ENCODE assay signal across 20 mouse cellular contexts in the genomic region with DNA sequence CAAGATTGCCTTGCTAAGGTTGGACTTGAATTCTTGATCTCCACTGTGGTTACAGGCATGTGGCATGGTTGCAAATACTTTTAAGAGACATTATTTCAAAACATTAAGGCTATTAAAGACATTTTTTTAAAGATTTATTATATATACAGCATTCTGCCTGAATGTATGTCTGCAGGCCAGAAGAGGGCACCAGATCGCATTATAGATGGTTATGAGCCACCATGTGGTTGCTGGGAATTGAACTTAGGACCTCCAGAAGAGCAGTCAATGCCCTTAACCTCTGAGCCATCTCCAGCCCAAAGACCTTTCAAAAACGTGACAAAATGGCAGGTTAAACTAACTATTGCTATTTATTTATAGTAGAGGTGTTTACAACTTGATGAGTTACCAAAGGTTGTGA. TPM values are rescaled to one million over a fixed set of nuclear protein-coding genes. Genes with fewer than 3 reads are reported as not detected.
DNase-seq lines count a peak whose midpoint lies in the region; ATAC-seq and TF ChIP-seq lines count a peak whose summit lies in the region.
"Had no signal": no experiment of that assay in that cellular context is flagged by ENCODE, and none has a peak within 500 bp of the region (broad histone marks: within the 10 kb centered on the region; RNA-seq: fewer than 3 reads in every experiment).

No protein-coding gene starts in this region.

- no peak overlapping the region for H3K27ac ChIP-seq in gastrocnemius, adult 2 months
- H3K27ac ChIP-seq in liver, embryonic 14.5 days, result no peak overlapping the region
- H3K27ac ChIP-seq in liver, embryonic 11.5 days (ENCODE audit: low read depth, low read length), result no peak overlapping the region
- H3K27ac ChIP-seq: embryonic facial prominence, embryonic 15.5 days; forebrain, embryonic 10.5 days; heart, embryonic 15.5 days; kidney, embryonic 15.5 days; limb, embryonic 12.5 days; macrophage had no signal

- H3K4me3 ChIP-seq in gastrocnemius, adult 2 months, result no peak overlapping the region
- no peak overlapping the region for H3K4me3 ChIP-seq in liver, embryonic 14.5 days (ENCODE audit: insufficient read depth in 1 of 2, low read depth in 2 of 2, low read length in 2 of 2)
- no peak overlapping the region for H3K4me3 ChIP-seq in liver, embryonic 11.5 days (ENCODE audit: low read depth, low read length)
- H3K4me3 ChIP-seq: embryonic facial prominence, embryonic 15.5 days; forebrain, embryonic 10.5 days; heart, embryonic 15.5 days; kidney, embryonic 15.5 days; limb, embryonic 12.5 days had no signal

- no peak for TF ChIP-seq EP300 in liver, embryonic 14.5 days (IDR thresholded peaks at IDR 0.05; ENCODE audit: low read depth)

- DNase-seq in gastrocnemius, adult 2 months, result no peak
- DNase-seq in gastrocnemius, postnatal 10 days, result no peak
- DNase-seq in liver, embryonic 14.5 days (ENCODE audit: low read depth in 3 of 3, low spot score in 3 of 3), result no peak
- no peak for DNase-seq in liver, embryonic 11.5 days (ENCODE audit: low spot score)
- DNase-seq in A20 (ENCODE audit: low read depth, low spot score), result peak; percentile 29
- peak; percentile 32 for DNase-seq in R1 (ENCODE audit: low read depth, low spot score)
- DNase-seq in kidney, postnatal 25 days, result no peak
- DNase-seq: adrenal gland, adult 2 months; cerebellum, adult 9-11 months; embryo, embryonic 11 days; right cerebral cortex, adult 18-20 months; thymus, adult 2 months had no signal

- no peaks in the 10 kb centered on the region for H3K9me3 ChIP-seq in liver, embryonic 14.5 days (ENCODE audit: control insufficient read depth, low read length)
- no peaks in the 10 kb centered on the region for H3K9me3 ChIP-seq in liver, embryonic 11.5 days (ENCODE audit: control insufficient read depth, low read length)
- H3K9me3 ChIP-seq: embryonic facial prominence, embryonic 15.5 days; heart, embryonic 15.5 days; kidney, embryonic 15.5 days; limb, embryonic 12.5 days had no signal

- TF ChIP-seq CTCF in gastrocnemius, adult 2 months (IDR thresholded peaks at IDR 0.05), result peak; percentile 7; the same call in 1 of the 2 replicates
- peak; percentile 37; the same call in 1 of the 2 replicates for TF ChIP-seq CTCF in liver, embryonic 14.5 days (IDR thresholded peaks at IDR 0.05; ENCODE audit: low read depth)

- peaks cover 0 to 6% of the 10 kb centered on the region in 2 experiments; a peak in 2 of 4 replicates for H3K4me1 ChIP-seq in liver, embryonic 14.5 days (replicated peaks; ENCODE audit: control insufficient read depth in 2 of 2, insufficient read depth in 2 of 2, low read length in 1 of 2)
- H3K4me1 ChIP-seq in liver, embryonic 11.5 days (replicated peaks; ENCODE audit: control insufficient read depth, insufficient read depth, low read length), result peaks cover 3% of the 10 kb centered on the region; the same call in 1 of the 2 replicates

- no peak overlapping the region for H3K9ac ChIP-seq in liver, embryonic 14.5 days (replicated peaks)
- no peak overlapping the region for H3K9ac ChIP-seq in liver, embryonic 11.5 days (ENCODE audit: low read depth, low read length)
- H3K9ac ChIP-seq: embryonic facial prominence, embryonic 15.5 days; heart, embryonic 15.5 days; kidney, embryonic 15.5 days; limb, embryonic 12.5 days had no signal

- ATAC-seq in liver, embryonic 14.5 days (ENCODE audit: insufficient read depth), result no peak
- no peak for ATAC-seq in liver, embryonic 11.5 days (replicated peaks; ENCODE audit: low FRiP score)
- no peak for ATAC-seq in granulocyte monocyte progenitor cell, adult 5-6 weeks (replicated peaks; ENCODE audit: poor library complexity, severe bottlenecking)

- 72% methylated on average over 2 of the region's 2 CpGs for WGBS in liver, embryonic 14.5 days (ENCODE audit: insufficient replicate concordance)
- 77% methylated on average over 2 of the region's 2 CpGs for WGBS in liver, embryonic 11.5 days

- intact Hi-C loops in gastrocnemius, adult 2 months (cut with DNase I), result loop anchor here (5.0 kb wide), 1 partner anchor 48 kb away; the partner anchor contains the start of gene Ranbp2

- no peak overlapping the region for H3K4me2 ChIP-seq in liver, embryonic 14.5 days (ENCODE audit: low read depth)
- no peak overlapping the region for H3K4me2 ChIP-seq in liver, embryonic 11.5 days
- H3K4me2 ChIP-seq: embryonic facial prominence, embryonic 15.5 days; heart, embryonic 15.5 days; kidney, embryonic 15.5 days; limb, embryonic 12.5 days; midbrain, embryonic 11.5 days had no signal

- no peaks in the 10 kb centered on the region for H3K27me3 ChIP-seq in liver, embryonic 14.5 days (ENCODE audit: control insufficient read depth, insufficient read depth, low read length)
- H3K27me3 ChIP-seq in liver, embryonic 11.5 days (replicated peaks; ENCODE audit: control insufficient read depth, insufficient read depth, low read length), result no peaks in the 10 kb centered on the region
- H3K27me3 ChIP-seq: embryonic facial prominence, embryonic 15.5 days; heart, embryonic 15.5 days; kidney, embryonic 15.5 days; limb, embryonic 12.5 days had no signal

- H3K36me3 ChIP-seq in liver, embryonic 14.5 days (replicated peaks; ENCODE audit: control insufficient read depth, insufficient read depth, low read depth), result peaks cover 41% of the 10 kb centered on the region
- H3K36me3 ChIP-seq in liver, embryonic 11.5 days (ENCODE audit: control insufficient read depth, insufficient read depth, low read length), result peaks cover 18% of the 10 kb centered on the region

RNA-seq across cellular contexts. Expression of gene Ccdc138, which starts 2.1 kb away (rescaled TPM):
- total RNA-seq in gastrocnemius, adult 2 months (2021), result under 1 TPM; 0.18 to 0.20 TPM
- total RNA-seq in gastrocnemius, postnatal 10 days (2021), result 1 to 10 TPM in 1 of 2 experiments, under 1 TPM in 1; 0.99 to 1.2 TPM
- 0.64 and 1.3 TPM in 2 replicates for polyA plus RNA-seq in liver, embryonic 14.5 days (2012; rRNA removed)
- 1.6 and 2.1 TPM in 2 replicates for polyA plus RNA-seq in liver, embryonic 14.5 days (2014; fragmentation: Nextera tagmentation; extraction: Ambion mirVana)
- polyA plus RNA-seq in liver, embryonic 11.5 days (2014; fragmentation: Nextera tagmentation; extraction: Ambion mirVana), result 4.9 and 5.3 TPM in 2 replicates
- 6.3 and 7.9 TPM in 2 replicates for total RNA-seq in granulocyte monocyte progenitor cell, adult 5-6 weeks (2014; fragmentation: Nextera tagmentation)
- 5.8 and 6.0 TPM in 2 replicates for total RNA-seq in granulocyte monocyte progenitor cell, adult 5-6 weeks (2017)

RNA-seq across cellular contexts. Expression of gene Ranbp2, which starts 48.9 kb away (rescaled TPM):
- 10 to 100 TPM; 48.5 to 48.9 TPM for total RNA-seq in gastrocnemius, adult 2 months (2021)
- 10 to 100 TPM; 52.6 to 59.6 TPM for total RNA-seq in gastrocnemius, postnatal 10 days (2021)
- polyA plus RNA-seq in liver, embryonic 14.5 days (2012; rRNA removed), result 6.1 and 11.1 TPM in 2 replicates
- polyA plus RNA-seq in liver, embryonic 14.5 days (2014; fragmentation: Nextera tagmentation; extraction: Ambion mirVana), result 27.2 and 27.3 TPM in 2 replicates
- 38.1 and 38.5 TPM in 2 replicates for polyA plus RNA-seq in liver, embryonic 11.5 days (2014; fragmentation: Nextera tagmentation; extraction: Ambion mirVana)
- 96.7 and 115 TPM in 2 replicates for total RNA-seq in granulocyte monocyte progenitor cell, adult 5-6 weeks (2014; fragmentation: Nextera tagmentation)
- total RNA-seq in granulocyte monocyte progenitor cell, adult 5-6 weeks (2017), result 206 and 245 TPM in 2 replicates

Comparison
In these comparisons a context has a peak if more than half of its experiments do, and no peak if none do; other contexts are left out.
1. DNase-seq: peak in A20 (single experiment) and R1 (single experiment); none in gastrocnemius, adult 2 months (single experiment), gastrocnemius, postnatal 10 days (single experiment), liver, embryonic 14.5 days (0 of 3), liver, embryonic 11.5 days (single experiment) and kidney, postnatal 25 days (0 of 2).